Mouse (Mus musculus) limb, embryonic 10.5 days (tissue): Measurements from ENCODE around the gene Dcaf11. TPM values are rescaled to one million over a fixed set of nuclear protein-coding genes. Genes with fewer than 3 reads are reported as not detected.

Experiments
- DNase-seq: peaks from one replicate; pipeline ENCODE4 v3.0.0-alpha.2; 2017; ENCODE audit warnings: low spot score
- H3K27ac ChIP-seq: fragments of 300-500 bp; sonication (generic); 2 replicates; pipeline ENCODE4 v1.5.1; 2016; ENCODE audit warnings: mild to moderate bottlenecking
- H3K27me3 ChIP-seq: fragments of 300-500 bp; sonication (generic); 2 replicates; pipeline ENCODE4 v1.6.1; 2016; ENCODE audit warnings: low read depth, mild to moderate bottlenecking; ENCODE audit not compliant: poor library complexity, severe bottlenecking
- H3K36me3 ChIP-seq: fragments of 300-500 bp; sonication (generic); 2 replicates; pipeline ENCODE4 v1.6.1; 2016; ENCODE audit warnings: mild to moderate bottlenecking, moderate library complexity
- H3K4me1 ChIP-seq: fragments of 300-500 bp; sonication (generic); 2 replicates; pipeline ENCODE4 v1.6.1; 2016
- H3K4me3 ChIP-seq: fragments of 300-500 bp; sonication (generic); 2 replicates; pipeline ENCODE4 v1.5.1; 2016; ENCODE audit warnings: mild to moderate bottlenecking, moderate library complexity
- H3K9me3 ChIP-seq: fragments of 300-500 bp; sonication (generic); replicated peaks from 2 replicates; pipeline ENCODE4 v1.6.1; 2016; ENCODE audit warnings: mild to moderate bottlenecking
- WGBS: fragments of 180-500 bp; shearing (Covaris S2); methylation state at CpG from one replicate; pipeline ENCODE4 v1.1.7; 2016; 5-methylcytosine and 5-hydroxymethylcytosine counted together
- polyA plus RNA-seq: library from polyadenylated mRNA; unstranded; fragments of >200 nt; fragmentation: Nextera tagmentation; extraction: Ambion mirVana; gene quantifications from 2 replicates; pipeline ENCODE4 v1.2.1, GENCODE M21; 2016

The Dcaf11 gene
- polyA plus RNA-seq, 1 experiment from 2014 or later: 69.1 TPM

GRCm38 (mm10) chr14:55579511-55580496 is 20.0 kb downstream of the Dcaf11 start:
- H3K4me1 ChIP-seq: peaks cover 39% of the 10 kb centered on the region
- H3K36me3 ChIP-seq: peaks cover 26% of the 10 kb centered on the region
- H3K27ac ChIP-seq: no peak overlapping the region
- 84% methylated on average over 23 of the region's 23 CpGs for WGBS
- H3K9me3 ChIP-seq: no peaks in the 10 kb centered on the region
- DNase-seq: no peak
- peaks cover 14% of the 10 kb centered on the region; the same call in 1 of the 2 replicates for H3K27me3 ChIP-seq
- H3K4me3 ChIP-seq: no peak overlapping the region; the same call in 1 of the 2 replicates

GRCm38 (mm10) chr14:55580731-55581130 is 20.9 kb downstream of the Dcaf11 start:
- peaks cover 41% of the 10 kb centered on the region for H3K4me1 ChIP-seq
- H3K9me3 ChIP-seq: no peaks in the 10 kb centered on the region
- WGBS: 95% methylated on average over 16 of the region's 16 CpGs
- H3K4me3 ChIP-seq: no peak overlapping the region
- DNase-seq: no peak
- H3K27ac ChIP-seq: no peak overlapping the region
- peaks cover 26% of the 10 kb centered on the region for H3K36me3 ChIP-seq
- peaks cover 15% of the 10 kb centered on the region; the same call in 1 of the 2 replicates for H3K27me3 ChIP-seq

- peaks cover 15% of the 10 kb centered on the region; the same call in 1 of the 2 replicates for H3K27me3 ChIP-seq
- H3K36me3 ChIP-seq: peaks cover 32% of the 10 kb centered on the region
- H3K9me3 ChIP-seq: no peaks in the 10 kb centered on the region
- H3K4me1 ChIP-seq: peaks cover 33% of the 10 kb centered on the region
- 78% methylated on average over 9 of the region's 9 CpGs for WGBS
- no peak for DNase-seq
- no peak overlapping the region for H3K4me3 ChIP-seq
- H3K27ac ChIP-seq: no peak overlapping the region
These were observed 22.3 kb downstream of the Dcaf11 start for GRCm38 (mm10) chr14:55581981-55582681.

- H3K9me3 ChIP-seq: no peaks in the 10 kb centered on the region
- peaks cover 51% of the 10 kb centered on the region for H3K36me3 ChIP-seq
- 34% methylated on average over 5 of the region's 5 CpGs for WGBS
- peaks cover 15% of the 10 kb centered on the region; the same call in 1 of the 2 replicates for H3K27me3 ChIP-seq
- peak overlapping the region; percentile 69 for H3K4me3 ChIP-seq
- DNase-seq: no peak
- peaks cover 17% of the 10 kb centered on the region for H3K4me1 ChIP-seq
- H3K27ac ChIP-seq: 0 out of 2 replicates have a peak overlapping the region, but pooled peaks have one; percentile 77
These were observed 24.5 kb downstream of the Dcaf11 start for GRCm38 (mm10) chr14:55584303-55584701.

GRCm38 (mm10) chr14:55584702-55585565 is 25.1 kb downstream of the Dcaf11 start, which contains the start of gene Emc9:
Gene Emc9, minus strand, starts transcription at chr14:55585302.
- peak; percentile 66 for DNase-seq
- Histone ChIP-seq H3K4me1 (peaks cover 18% of the 10 kb centered on the region), H3K9me3 (no peaks in the 10 kb centered on the region), H3K4me3 (peak within 1 kb of the TSS; percentile 69), H3K36me3 (peaks cover 50% of the 10 kb centered on the region), H3K27me3 (peaks cover 15% of the 10 kb centered on the region; the same call in 1 of the 2 replicates), H3K27ac (peak within 1 kb of the TSS; percentile 77)
- WGBS: 2% methylated on average over 43 of the region's 43 CpGs

- DNase-seq: no peak
- peak overlapping the region; percentile 69 for H3K4me3 ChIP-seq
- peaks cover 15% of the 10 kb centered on the region; the same call in 1 of the 2 replicates for H3K27me3 ChIP-seq
- peaks cover 24% of the 10 kb centered on the region for H3K4me1 ChIP-seq
- H3K27ac ChIP-seq: no peak overlapping the region
- peaks cover 44% of the 10 kb centered on the region for H3K36me3 ChIP-seq
- 59% methylated on average over 6 of the region's 6 CpGs for WGBS
- no peaks in the 10 kb centered on the region for H3K9me3 ChIP-seq
These were observed 25.8 kb downstream of the Dcaf11 start for GRCm38 (mm10) chr14:55585566-55585960.

GRCm38 (mm10) chr14:55586149-55586548 is 26.3 kb downstream of the Dcaf11 start:
- H3K9me3 ChIP-seq: no peaks in the 10 kb centered on the region
- no peak overlapping the region for H3K4me3 ChIP-seq
- H3K36me3 ChIP-seq: peaks cover 38% of the 10 kb centered on the region
- no peak for DNase-seq
- WGBS: 93% methylated on average over 2 of the region's 2 CpGs
- H3K27me3 ChIP-seq: peaks cover 15% of the 10 kb centered on the region; the same call in 1 of the 2 replicates
- H3K4me1 ChIP-seq: peaks cover 24% of the 10 kb centered on the region
- H3K27ac ChIP-seq: no peak overlapping the region

DNA sequence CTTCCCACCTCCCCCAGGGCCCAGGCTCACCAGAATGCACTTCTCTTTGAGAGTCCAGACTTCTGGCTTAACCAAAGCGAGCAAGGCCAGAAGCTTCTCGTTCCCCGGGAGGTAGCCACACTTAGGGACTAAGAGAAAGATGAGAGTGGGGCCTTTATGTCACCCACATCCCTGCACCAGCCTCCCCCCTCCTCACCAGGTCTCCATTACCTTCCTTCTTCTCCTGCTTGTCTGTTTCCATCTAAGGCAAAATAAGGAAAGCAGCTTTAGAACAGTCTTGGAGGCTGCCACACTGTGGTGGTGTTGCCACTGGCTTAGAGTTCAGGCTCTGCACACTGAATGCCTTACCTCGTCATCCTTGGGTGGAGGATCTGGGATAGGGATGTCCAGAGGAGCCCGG is 29.5 kb downstream of the Dcaf11 start:
- DNase-seq: no peak
- Histone ChIP-seq H3K4me1 (peaks cover 42% of the 10 kb centered on the region), H3K9me3 (no peaks in the 10 kb centered on the region), H3K4me3 (no peak overlapping the region), H3K36me3 (peaks cover 35% of the 10 kb centered on the region), H3K27me3 (peaks cover 7% of the 10 kb centered on the region; the same call in 1 of the 2 replicates), H3K27ac (no peak overlapping the region)
- 89% methylated on average over 5 of the region's 5 CpGs for WGBS

DNA sequence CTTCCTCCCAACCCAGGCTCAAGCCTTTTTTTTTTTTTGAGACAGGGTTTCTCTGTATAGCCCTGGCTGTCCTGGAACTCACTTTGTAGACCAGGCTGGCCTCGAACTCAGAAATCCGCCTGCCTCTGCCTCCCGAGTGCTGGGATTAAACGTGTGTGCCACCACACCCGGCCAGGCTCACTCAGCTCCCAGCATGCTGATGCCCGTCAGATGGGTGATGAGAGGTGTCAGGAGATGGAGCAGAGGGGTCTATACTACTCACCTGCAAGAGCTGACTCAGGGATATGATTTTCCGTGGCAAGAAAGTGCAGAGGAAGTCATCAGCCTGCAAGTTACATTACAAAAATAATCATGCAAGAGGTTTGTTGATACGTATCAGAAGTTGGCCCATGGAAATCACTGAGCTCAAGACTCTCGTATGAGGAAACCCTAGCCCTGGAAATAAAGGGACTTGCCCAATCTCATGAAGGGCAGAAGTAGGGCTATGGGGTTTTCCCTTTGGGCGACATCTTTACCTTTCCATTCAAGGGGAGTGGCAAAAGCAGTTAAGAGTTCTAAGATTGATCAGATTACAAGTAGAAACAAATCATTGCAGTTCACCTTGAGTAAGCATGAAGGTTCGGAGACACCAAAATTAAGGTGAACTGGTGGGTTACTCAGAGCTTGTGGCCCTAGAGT is 30.1 kb downstream of the Dcaf11 start:
- WGBS: 90% methylated on average over 11 of the region's 11 CpGs
- Histone ChIP-seq H3K36me3 (peaks cover 42% of the 10 kb centered on the region), H3K27ac (no peak overlapping the region), H3K4me3 (peak overlapping the region; percentile 79), H3K27me3 (0 out of 2 replicates have a peak, but pooled peaks cover under 1% of the 10 kb centered on the region), H3K9me3 (no peaks in the 10 kb centered on the region), H3K4me1 (peaks cover 35% of the 10 kb centered on the region)
- DNase-seq: no peak

- H3K9me3 ChIP-seq: no peaks in the 10 kb centered on the region
- peaks cover 51% of the 10 kb centered on the region for H3K36me3 ChIP-seq
- peak within 1 kb of the TSS; percentile 90 for H3K27ac ChIP-seq
- DNase-seq: peak; percentile 91
- under 1% methylated on average over 22 of the region's 22 CpGs for WGBS
- peaks cover 30% of the 10 kb centered on the region for H3K4me1 ChIP-seq
- peak within 1 kb of the TSS; percentile 79 for H3K4me3 ChIP-seq
- no peaks in the 10 kb centered on the region for H3K27me3 ChIP-seq
These were observed 31.0 kb downstream of the Dcaf11 start, which contains the start of gene Psme2 for GRCm38 (mm10) chr14:55590748-55591330. Gene Psme2, minus strand, starts transcription at chr14:55591113.

- H3K36me3 ChIP-seq: peaks cover 57% of the 10 kb centered on the region
- H3K4me3 ChIP-seq: peak within 1 kb of the TSS; percentile 79
- H3K4me1 ChIP-seq: peaks cover 32% of the 10 kb centered on the region
- peak; percentile 90 for DNase-seq
- no peaks in the 10 kb centered on the region for H3K9me3 ChIP-seq
- no peaks in the 10 kb centered on the region for H3K27me3 ChIP-seq
- 0% methylated on average over 33 of the region's 33 CpGs for WGBS
- H3K27ac ChIP-seq: peak within 1 kb of the TSS; percentile 90
These were observed 31.6 kb downstream of the Dcaf11 start, which contains the start of gene Rnf31 for GRCm38 (mm10) chr14:55591331-55591891. Gene Rnf31, plus strand, starts transcription at chr14:55591708.
